Mouse (Mus musculus) gastrocnemius, adult 2 months (tissue): ENCODE measurements around the gene Atg9a. TPM values are rescaled to one million over a fixed set of nuclear protein-coding genes. Genes with fewer than 3 reads are reported as not detected.
A peak's percentile ranks its signal among the peaks of the same experiment; 100 is the strongest.
"Not testable (repeated sequence)": the region's sequence is repeated elsewhere in the genome, so short reads cannot be mapped to it uniquely, and the experiment has no call there.

ENCODE experiments used
- DNase-seq: peaks from one replicate; pipeline ENCODE4 v3.0.0; 2022
- H3K27ac ChIP-seq: fragments of 200-600 bp; 2 replicates; pipeline ENCODE4 v1.8.1; 2022; ENCODE audit warnings: mild to moderate bottlenecking
- H3K4me3 ChIP-seq: fragments of 200-600 bp; 2 replicates; pipeline ENCODE4 v1.8.1; 2022; ENCODE audit warnings: mild to moderate bottlenecking, moderate library complexity
- CTCF ChIP-seq: fragments of 200-600 bp; IDR thresholded peaks from 2 replicates; pipeline ENCODE4 v1.8.1; 2022; ENCODE audit warnings: antibody characterized with exemption, mild to moderate bottlenecking, moderate library complexity
- intact Hi-C: fragments of 180-260 bp; cut with DNase I; formaldehyde crosslinking; loops from one replicate; pipeline ENCODE4 v1.15.1; 2025
- long read RNA-seq, 2 experiments: library from polyadenylated mRNA; stranded (forward); transcript quantifications; one replicate each; pipeline ENCODE4 v2.0.0; 2021
- total RNA-seq, 2 experiments: library from RNA; stranded (reverse); gene quantifications; 2 replicates each; pipeline ENCODE4 v1.2.3; 2021

Gene Atg9a
- total RNA-seq: 100 to 1,000 TPM; 107 to 113 TPM
- long read RNA-seq, experiment 1, full-length matches to known transcripts: 246 of 336 reads
- long read RNA-seq, experiment 1, partial matches to known transcripts: 56 of 336 reads
- long read RNA-seq, experiment 1, other reads (novel, unspliced or antisense): 34 of 336 reads
- long read RNA-seq, experiment 2, full-length matches to known transcripts: 208 of 321 reads
- long read RNA-seq, experiment 2, partial matches to known transcripts: 81 of 321 reads
- long read RNA-seq, experiment 2, other reads (novel, unspliced or antisense): 32 of 321 reads

DNA sequence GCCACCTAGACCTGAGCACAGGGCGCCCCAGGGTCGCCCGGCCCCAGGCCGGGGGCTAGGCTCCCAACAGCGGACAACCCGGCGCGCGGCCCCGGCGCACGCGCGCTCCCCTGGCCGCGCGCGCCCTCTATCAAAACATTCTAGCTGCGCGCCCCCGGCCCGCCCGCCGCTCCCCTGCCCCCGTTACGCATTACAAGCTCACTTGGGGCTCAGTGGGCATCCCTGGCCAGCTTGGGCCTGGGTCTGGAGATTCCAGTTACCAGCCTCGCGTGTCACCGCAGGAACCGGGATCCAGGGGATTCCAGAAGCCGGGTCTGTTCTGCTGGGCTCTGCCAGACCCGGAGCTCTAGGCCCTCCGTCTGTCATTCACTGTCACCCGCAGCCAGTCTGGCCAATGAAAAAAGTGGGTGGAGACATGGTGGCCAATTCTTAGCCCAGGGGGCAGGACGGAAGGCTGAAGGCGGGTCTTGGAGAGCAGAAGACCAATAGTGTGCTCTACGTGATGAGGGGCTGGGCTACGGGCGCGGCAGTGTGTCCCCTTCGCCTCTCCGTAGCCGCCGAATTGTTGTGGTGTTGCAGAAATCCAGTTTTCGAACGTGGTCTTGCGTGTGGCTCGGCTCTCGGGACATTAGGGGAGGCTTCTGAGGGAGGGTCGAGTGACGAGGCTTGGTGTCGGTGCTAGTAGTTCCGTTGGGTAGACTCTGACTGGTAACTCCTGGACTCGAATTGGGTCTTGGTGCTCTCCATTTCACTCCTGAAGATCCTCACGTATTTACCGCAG, at the start of gene Atg9a, which contains the start of gene Ankzf1:
Atg9a (minus strand) TSS at position 575 of the 781 bp plus-strand sequence.
Ankzf1 (plus strand) TSS at position 530 of the 781 bp plus-strand sequence.
- peak within 1 kb of the TSS; percentile 97 for H3K27ac ChIP-seq
- peak; percentile 97 for DNase-seq
- TF ChIP-seq CTCF: peak; percentile 9; the same call in 1 of the 2 replicates
- intact Hi-C loops: loop anchor here (1.0 to 2.0 kb wide), 2 partner anchors 19 to 59 kb away; partner anchors contain the start of genes Glb1l and Stk16
- H3K4me3 ChIP-seq: peak within 1 kb of the TSS; percentile 93

DNA sequence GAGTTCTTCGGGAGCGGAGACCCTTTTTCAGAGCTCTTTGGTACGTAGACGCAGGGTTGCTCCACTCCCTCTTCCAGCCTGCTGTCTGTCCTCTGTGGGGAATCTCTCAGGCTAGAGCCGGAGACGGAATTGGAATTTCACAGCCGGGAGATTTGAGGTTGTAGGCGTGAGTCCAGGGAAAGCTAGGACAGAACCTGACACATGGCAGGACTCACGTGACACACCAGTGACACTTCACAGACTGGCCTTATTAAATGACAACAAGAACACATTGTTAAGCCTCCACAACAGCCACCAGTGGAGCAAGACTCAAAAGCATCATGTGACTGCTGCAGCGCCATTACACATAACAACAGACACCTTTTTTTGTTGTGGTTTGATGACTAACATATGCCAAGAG, 47.6 kb upstream of the Atg9a start:
- no peak for TF ChIP-seq CTCF
- no peak overlapping the region for H3K4me3 ChIP-seq
- intact Hi-C loops: no loop called here
- H3K27ac ChIP-seq: peak overlapping the region; percentile 38
- no peak for DNase-seq

DNA sequence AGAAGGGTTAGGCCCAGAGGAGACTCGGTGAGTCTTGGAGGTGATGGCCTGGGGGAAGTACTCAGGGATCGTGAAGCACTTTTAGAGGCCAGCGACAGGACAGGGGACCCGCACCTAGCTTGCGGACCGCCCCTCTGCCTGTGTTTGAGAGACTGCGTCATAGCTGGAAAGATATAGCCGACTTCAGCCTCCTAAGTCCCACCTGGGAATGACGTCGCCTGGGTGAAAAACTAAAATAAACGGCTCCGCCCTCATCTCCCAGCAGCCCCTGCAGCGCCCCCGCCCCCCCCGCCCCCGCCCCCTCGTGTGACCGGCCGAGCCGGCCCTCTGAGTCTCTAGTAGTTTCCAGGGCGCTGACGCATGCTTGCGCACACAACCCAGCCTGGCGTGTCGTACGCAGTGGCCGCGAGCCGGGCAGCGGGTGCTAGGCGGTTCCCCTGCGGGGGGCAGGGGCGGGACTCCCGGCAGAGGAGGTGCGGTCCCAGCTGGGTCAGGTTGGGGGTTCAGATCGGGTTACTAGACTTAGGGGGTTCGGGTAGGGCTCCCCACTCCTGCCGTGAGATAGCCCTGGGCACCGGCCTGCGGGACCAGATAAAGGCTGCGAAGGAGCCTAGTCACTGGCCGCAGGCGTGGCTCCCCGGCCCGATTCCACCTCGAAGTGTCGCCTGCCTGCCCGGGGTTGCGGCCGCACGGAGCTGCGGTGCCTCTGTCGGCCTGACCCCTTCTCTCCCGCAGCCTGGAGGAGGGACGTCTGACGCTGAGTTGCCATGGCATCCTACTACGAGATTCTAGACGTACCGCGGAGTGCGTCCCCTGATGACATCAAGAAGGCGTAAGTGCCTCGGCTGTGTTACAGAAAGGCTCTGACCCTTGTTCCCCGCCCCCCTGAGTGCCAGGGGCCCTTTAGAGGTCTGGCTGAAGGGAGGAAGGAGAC, 44.4 kb upstream of the Atg9a start, which contains the start of gene Dnajb2:
Dnajb2 (plus strand) TSS at position 290 of the 934 bp plus-strand sequence.
- intact Hi-C loops: loop anchor here (2.0 kb wide), 2 partner anchors 14 to 18 kb away; partner anchors contain the start of gene Tuba4a
- peak; percentile 96 for DNase-seq
- peak within 1 kb of the TSS; percentile 98 for H3K4me3 ChIP-seq
- TF ChIP-seq CTCF: no peak
- peak within 1 kb of the TSS; percentile 100 for H3K27ac ChIP-seq

DNA sequence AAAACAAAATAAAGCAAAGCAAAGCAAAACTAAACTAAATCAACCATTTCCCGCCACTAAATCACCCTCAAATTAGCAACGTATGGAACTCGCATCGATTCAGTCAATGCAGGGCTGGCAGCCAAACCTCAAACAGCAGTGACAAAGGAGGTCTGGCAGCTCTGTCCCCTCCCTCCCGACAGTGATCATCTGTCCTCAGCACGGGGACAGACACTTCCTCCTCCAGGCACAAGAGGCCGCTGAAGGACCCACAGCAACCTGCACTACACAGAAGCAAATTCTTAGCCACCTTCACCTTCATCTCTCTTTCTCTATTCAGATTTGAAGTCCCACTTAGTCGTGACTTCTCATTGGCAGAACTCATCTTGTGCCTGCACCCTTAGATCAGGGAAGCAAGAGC, 42.6 kb upstream of the Atg9a start:
- Histone ChIP-seq H3K27ac (peak overlapping the region; percentile 100), H3K4me3 (peak overlapping the region; percentile 39)
- TF ChIP-seq CTCF: peak; percentile 85
- intact Hi-C loops: no loop called here
- DNase-seq: peak; percentile 77

DNA sequence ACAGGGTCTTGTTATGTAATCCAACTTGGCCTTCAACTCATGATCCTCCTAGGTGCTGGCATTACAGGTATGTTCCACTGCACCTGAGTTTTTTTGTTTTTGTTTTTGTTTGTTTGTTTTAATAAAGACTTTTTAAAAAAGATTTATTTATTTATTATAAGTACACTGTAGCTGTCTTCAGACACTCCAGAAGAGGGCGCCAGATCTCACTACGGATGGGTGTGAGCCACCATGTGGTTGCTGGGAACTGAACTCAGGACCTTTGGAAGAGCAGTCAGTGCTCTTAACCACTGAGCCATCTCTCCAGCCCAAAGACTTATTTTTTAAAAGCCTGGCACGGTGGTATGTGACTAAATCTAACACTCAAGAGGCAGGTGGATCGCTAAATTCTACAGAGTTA, 40.5 kb upstream of the Atg9a start:
- DNase-seq, H3K27ac ChIP-seq, intact Hi-C loops: not testable (repeated sequence)

DNA sequence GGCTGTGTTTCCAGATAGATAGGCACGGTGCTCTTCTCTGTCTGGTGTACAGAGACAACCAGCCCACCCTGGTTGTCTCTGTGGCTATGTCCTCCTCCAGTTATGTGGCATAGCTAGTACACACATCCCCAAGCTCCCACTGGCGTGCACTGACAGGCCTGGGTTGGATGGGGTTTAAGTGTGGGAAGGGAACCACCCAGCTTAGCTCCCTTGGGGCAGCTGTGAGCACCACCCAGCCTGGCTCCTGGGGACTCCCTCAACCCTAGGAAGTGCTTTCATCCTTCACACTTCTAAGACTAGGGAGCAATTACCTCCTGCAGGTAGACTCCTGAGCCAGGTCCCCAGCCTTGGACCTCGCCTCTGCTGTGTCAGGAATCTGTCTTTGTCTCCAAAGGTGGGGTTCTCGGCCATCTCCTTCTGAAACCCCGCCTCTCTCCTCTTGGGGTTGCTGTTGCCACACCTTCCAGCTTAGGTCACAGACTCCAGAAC, 39.7 kb upstream of the Atg9a start, which contains the start of gene A630095N17Rik:
A630095N17Rik (minus strand) TSS at position 439 of the 489 bp plus-strand sequence.
- H3K4me3 ChIP-seq: no peak within 1 kb of the TSS
- no peak for TF ChIP-seq CTCF
- no peak within 1 kb of the TSS for H3K27ac ChIP-seq
- intact Hi-C loops: no loop called here
- no peak for DNase-seq

More for the DNA sequence above, 40.5 kb upstream of the Atg9a start:
- TF ChIP-seq CTCF: peak; percentile 24; the same call in 1 of the 2 replicates
- not testable (repeated sequence) for H3K4me3 ChIP-seq

DNA sequence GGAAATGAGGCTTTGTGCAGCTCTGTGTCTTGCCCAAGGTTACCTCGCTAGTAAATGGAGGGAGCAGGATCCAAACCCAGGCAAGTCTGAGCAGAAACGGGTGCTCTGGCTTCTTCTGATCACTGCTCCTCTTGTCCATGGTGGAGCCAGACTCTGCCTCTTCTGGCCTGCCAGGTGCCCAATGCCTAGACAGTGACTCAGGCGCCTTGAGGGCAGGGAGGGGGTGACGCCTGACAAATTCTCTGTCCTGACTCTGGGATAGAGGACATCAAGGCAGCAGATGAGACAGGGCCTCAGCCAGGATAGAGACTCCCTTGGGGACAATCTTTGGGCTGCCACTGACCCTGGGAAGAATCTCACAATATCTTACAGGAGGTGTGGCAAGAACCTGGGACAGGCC, 39.2 kb upstream of the Atg9a start:
- TF ChIP-seq CTCF: no peak
- intact Hi-C loops: no loop called here
- DNase-seq: no peak

DNA sequence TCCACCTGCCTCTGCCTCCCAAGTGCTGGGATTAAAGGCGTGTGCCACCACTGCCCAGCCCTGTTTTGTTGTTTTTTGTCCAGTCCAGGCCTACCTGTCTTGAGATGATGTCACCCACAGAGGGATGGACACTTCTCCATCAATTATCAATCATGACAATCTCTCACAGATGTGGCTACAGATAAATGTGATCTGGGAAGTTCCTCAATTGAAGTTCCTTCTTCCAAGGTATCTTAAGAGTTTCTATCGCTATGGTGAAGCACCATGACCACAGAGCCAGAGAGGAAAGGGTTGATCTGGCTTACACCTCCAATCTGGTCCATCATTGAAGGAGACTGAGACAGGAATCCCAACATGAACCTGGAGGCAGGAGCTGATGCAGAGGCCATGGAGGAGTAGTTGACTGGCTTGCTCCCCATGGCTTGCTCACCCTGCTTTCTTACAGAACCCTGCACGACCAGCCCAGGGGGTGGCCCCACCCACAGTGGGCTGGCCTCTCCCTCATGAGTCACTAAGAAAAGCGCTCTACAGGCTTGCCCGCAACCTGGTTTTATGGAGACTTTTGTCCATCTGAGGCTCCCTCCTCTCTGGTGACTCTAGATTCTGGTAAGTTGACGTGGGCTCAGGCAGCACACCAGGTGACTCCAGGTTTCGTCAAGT, 38.5 kb upstream of the Atg9a start:
- Histone ChIP-seq H3K27ac (no peak overlapping the region), H3K4me3 (no peak overlapping the region)
- TF ChIP-seq CTCF: no peak
- no peak for DNase-seq
- intact Hi-C loops: no loop called here

More for the DNA sequence above, 39.2 kb upstream of the Atg9a start:
- Histone ChIP-seq H3K27ac (no peak overlapping the region), H3K4me3 (no peak overlapping the region)

DNA sequence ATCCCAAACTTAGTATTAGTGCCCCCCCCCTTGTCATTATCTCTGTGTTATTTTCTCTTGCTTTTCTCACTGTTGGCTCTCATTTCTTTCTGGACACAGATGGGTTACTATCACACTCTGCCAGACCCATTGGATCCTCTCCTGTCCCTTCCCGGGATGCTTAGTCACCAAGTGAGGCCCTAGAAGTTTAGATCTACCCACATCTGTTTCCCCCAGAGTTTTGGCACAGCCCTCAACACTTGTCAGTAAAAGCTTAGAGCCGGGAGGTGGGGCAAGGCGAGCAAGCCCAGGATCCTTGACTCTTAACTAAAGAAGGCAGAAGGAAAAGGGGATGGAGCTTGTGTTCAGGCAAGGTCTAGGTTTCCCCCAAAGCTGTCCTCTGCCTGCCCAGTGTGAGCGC, 37.2 kb upstream of the Atg9a start:
- intact Hi-C loops: no loop called here
- no peak overlapping the region for H3K4me3 ChIP-seq
- DNase-seq: no peak
- H3K27ac ChIP-seq: no peak overlapping the region
- no peak for TF ChIP-seq CTCF

DNA sequence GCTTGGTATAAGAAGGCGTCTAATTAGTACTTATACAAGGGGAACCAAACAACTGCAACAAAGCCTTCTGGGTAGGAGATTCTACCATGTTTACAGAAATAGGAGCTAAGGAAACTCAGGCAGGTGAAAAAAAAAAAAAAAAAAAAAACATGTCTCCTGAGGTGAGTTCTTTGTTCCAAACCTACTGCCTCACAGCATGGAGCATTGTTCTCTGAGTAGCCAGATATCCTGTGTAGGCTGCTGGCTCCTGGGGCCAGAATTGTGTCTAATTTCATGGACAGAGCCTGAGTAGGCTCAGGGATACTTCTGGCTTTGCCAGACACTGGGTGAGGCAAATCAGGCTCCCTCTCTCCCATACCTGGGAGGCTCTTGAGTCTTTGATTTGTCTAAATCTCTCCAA, 35.7 kb upstream of the Atg9a start:
- H3K27ac ChIP-seq: peak overlapping the region; percentile 54
- TF ChIP-seq CTCF: no peak
- DNase-seq: no peak
- intact Hi-C loops: no loop called here
- H3K4me3 ChIP-seq: no peak overlapping the region

DNA sequence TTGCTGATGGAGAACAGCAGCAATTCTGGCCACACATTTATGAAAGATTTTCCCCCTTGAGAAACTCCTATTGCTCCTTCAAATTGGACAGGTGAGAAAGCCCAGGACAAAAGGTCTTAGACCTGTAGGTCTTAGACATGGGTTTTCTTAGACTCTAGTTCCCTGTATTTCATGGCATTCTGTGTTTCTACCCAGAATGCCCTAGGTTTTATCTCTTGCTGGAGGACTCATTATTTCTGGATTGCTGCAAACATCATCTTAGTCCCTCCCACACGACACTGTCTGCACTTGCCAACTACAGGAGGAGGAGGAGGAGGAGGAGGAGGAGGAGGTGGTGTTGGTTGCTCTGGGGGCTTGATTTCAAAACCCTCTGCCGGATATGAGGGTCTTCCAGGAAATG, 34.1 kb upstream of the Atg9a start:
- no peak for TF ChIP-seq CTCF
- intact Hi-C loops: no loop called here
- DNase-seq: no peak

DNA sequence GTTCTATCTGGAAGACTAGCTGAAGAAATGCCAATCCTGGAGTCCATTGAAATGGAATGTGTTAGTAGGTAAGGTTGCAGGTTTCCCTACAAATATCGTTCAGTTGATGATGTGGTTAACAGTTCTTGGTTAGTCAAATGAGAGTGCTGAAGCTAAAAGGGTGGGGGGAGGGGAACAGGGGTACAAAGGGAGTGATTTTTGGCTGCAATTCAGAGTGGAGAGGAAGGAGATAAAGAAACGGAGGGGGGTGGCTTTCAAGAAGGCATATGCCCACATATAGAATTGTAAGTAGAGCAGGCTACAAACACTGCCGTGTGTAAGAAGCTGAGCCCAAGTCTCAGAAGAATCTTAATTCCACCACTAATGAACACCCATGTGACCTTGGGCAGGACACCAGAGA, 33.5 kb upstream of the Atg9a start:
- no peak for DNase-seq
- TF ChIP-seq CTCF: no peak
- no peak overlapping the region for H3K4me3 ChIP-seq
- H3K27ac ChIP-seq: no peak overlapping the region
- intact Hi-C loops: no loop called here

More for the DNA sequence above, 34.1 kb upstream of the Atg9a start:
- Histone ChIP-seq H3K4me3 (no peak overlapping the region), H3K27ac (no peak overlapping the region)
